Mouse (Mus musculus) midbrain, embryonic 11.5 days (tissue): Measurements from ENCODE around the gene Ank. TPM values are rescaled to one million over a fixed set of nuclear protein-coding genes. Genes with fewer than 3 reads are reported as not detected.
A peak's percentile ranks its signal among the peaks of the same experiment; 100 is the strongest.

Experiments
- ATAC-seq: fragments of 200-750 bp; cut with Nextera tagmentation; 2 replicates; pipeline ENCODE4 v1.8.0; 2017; ENCODE audit warnings: moderate TSS enrichment, moderate library complexity; ENCODE audit not compliant: low FRiP score
- DNase-seq: peaks from one replicate; pipeline ENCODE4 v3.0.0; 2015; ENCODE audit warnings: low spot score; ENCODE audit errors: missing footprints
- H3K27ac ChIP-seq: fragments of 300-500 bp; sonication (generic); 2 replicates; pipeline ENCODE4 v1.5.1; 2014; ENCODE audit warnings: low read depth, low read length
- H3K27me3 ChIP-seq: fragments of 300-500 bp; sonication (generic); 2 replicates; pipeline ENCODE4 v1.6.1; 2014; ENCODE audit warnings: mild to moderate bottlenecking, low read length, moderate library complexity, mixed read lengths; ENCODE audit not compliant: control insufficient read depth, insufficient read depth
- H3K36me3 ChIP-seq: fragments of 300-500 bp; sonication (generic); 2 replicates; pipeline ENCODE4 v1.6.1; 2014; ENCODE audit warnings: mild to moderate bottlenecking, low read length, moderate library complexity, mixed read lengths; ENCODE audit not compliant: control insufficient read depth, insufficient read depth
- H3K4me1 ChIP-seq: fragments of 300-500 bp; sonication (generic); 2 replicates; pipeline ENCODE4 v1.6.1; 2014; ENCODE audit warnings: low read length; ENCODE audit not compliant: control insufficient read depth, insufficient read depth
- H3K4me2 ChIP-seq: fragments of 300-500 bp; sonication (generic); 2 replicates; pipeline ENCODE4 v1.6.1; 2014; ENCODE audit warnings: mild to moderate bottlenecking, moderate library complexity
- H3K4me3 ChIP-seq: fragments of 300-500 bp; sonication (generic); 2 replicates; pipeline ENCODE4 v1.5.1; 2014; ENCODE audit warnings: low read depth, low read length
- H3K9ac ChIP-seq: fragments of 300-500 bp; sonication (generic); 2 replicates; pipeline ENCODE4 v1.6.1; 2014; ENCODE audit warnings: low read length
- H3K9me3 ChIP-seq: fragments of 300-500 bp; sonication (generic); 2 replicates; pipeline ENCODE4 v1.6.1; 2016; ENCODE audit warnings: low read length; ENCODE audit not compliant: control insufficient read depth
- WGBS: fragments of 180-500 bp; shearing (Covaris S2); extraction: QIAGEN DNeasy Blood & Tissue Kit; methylation state at CpG from one replicate; pipeline ENCODE4 v1.1.7; 2014; 5-methylcytosine and 5-hydroxymethylcytosine counted together
- polyA plus RNA-seq: library from polyadenylated mRNA; unstranded; fragments of >200 nt; fragmentation: Nextera tagmentation; extraction: Ambion mirVana; gene quantifications from 2 replicates; pipeline ENCODE4 v1.2.1, GENCODE M21; 2014

Ank gene
- polyA plus RNA-seq, 1 experiment from 2014 or later = 8.6 TPM

DNA sequence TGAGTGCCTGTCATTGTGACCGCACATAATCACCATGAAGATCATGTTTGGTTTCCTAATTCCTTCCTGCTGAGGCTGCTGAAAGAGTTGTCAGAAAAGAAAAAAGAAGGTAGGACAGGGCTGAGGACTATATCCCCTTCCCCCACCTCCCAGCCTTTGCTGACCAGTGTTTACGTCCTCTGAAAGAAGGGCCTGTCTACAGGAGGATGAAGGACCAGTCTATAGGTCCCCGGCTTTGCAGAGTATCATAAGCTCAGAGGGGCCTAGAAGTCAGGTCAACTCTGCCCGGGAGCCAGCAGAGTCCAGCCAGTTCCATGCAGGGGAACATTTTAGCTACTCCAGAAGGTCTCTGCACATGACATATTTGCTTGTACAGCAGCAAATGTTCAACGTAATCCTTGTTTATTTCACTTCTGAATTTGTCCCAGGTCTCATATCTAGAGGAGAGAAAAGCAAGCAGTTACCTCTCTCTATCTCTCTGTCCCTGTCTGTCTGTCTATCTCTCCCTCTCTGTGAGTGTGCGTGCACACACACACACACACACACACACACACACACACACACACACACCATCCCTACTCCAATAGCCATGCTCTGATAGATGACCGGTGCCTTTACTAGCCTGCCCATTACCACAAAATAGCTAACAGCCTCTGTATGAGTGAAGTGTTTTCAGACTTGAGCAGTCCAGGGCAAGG is 31.0 kb downstream of the Ank start:
- 64% methylated on average over 7 of the region's 7 CpGs for WGBS
- peak overlapping the region; percentile 25; the same call in 1 of the 2 replicates for H3K27ac ChIP-seq

DNA sequence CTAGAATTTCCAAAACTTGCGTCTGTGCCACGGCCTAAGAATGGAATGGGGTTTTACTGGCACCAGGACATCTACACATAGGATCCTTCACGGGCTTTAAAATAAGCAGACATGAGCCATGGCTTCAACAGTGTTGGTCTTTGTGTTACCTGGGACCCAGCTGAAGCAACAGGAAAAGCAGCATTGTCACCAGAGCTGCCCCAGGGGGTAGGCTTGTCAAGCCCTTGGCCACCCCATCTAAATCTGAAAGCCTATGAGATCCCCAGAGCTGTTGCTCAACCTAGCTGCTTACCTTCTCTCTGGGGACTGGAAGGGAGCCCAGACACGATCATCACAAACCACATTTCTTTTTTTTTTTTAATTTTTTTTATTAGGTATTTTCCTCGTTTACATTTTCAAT is 31.6 kb downstream of the Ank start:
- Histone ChIP-seq H3K4me2 (no peak overlapping the region), H3K4me3 (no peak overlapping the region), H3K4me1 (peaks cover 17% of the 10 kb centered on the region), H3K9me3 (no peaks in the 10 kb centered on the region), H3K9ac (no peak overlapping the region), H3K27ac (no peak overlapping the region), H3K36me3 (no peaks in the 10 kb centered on the region), H3K27me3 (no peaks in the 10 kb centered on the region)
- ATAC-seq = no peak
- no peak for DNase-seq
- 85% methylated on average over 5 of the region's 5 CpGs for WGBS

More for the DNA sequence above, 31.0 kb downstream of the Ank start:
- H3K27me3 ChIP-seq = no peaks in the 10 kb centered on the region
- H3K4me1 ChIP-seq = peaks cover 21% of the 10 kb centered on the region
- H3K36me3 ChIP-seq = no peaks in the 10 kb centered on the region
- ATAC-seq (peak; percentile 66), DNase-seq (no peak)
- H3K4me2 ChIP-seq = 0 out of 2 replicates have a peak overlapping the region, but pooled peaks have one; percentile 7
- no peak overlapping the region for H3K4me3 ChIP-seq
- no peaks in the 10 kb centered on the region for H3K9me3 ChIP-seq
- H3K9ac ChIP-seq = no peak overlapping the region

DNA sequence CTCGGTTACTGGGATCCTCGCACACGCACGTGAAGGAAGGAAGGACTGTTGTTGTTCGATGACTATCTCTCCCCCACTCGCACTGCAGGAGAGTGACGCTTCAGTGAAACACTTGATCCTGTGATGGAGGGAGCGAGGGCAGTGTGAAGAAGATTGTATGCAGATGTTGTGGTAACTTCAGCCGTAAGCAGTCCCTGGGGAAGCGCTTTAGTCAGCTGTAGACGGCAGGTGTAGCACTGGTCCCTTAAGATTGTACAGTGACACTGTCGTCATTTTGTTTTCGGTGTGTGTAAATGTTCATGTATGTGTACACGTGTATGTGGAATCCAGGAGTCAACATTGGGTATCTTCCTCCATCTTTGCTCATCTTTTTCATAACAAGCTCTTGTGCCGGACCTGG is 33.9 kb downstream of the Ank start:
- DNase-seq (no peak), ATAC-seq (no peak)
- H3K4me1 ChIP-seq = peaks cover 8% of the 10 kb centered on the region
- H3K4me2 ChIP-seq = no peak overlapping the region
- no peak overlapping the region for H3K9ac ChIP-seq
- no peaks in the 10 kb centered on the region for H3K27me3 ChIP-seq
- no peak overlapping the region for H3K27ac ChIP-seq
- no peaks in the 10 kb centered on the region for H3K36me3 ChIP-seq
- no peak overlapping the region for H3K4me3 ChIP-seq
- no peaks in the 10 kb centered on the region for H3K9me3 ChIP-seq
- 77% methylated on average over 15 of the region's 15 CpGs for WGBS

DNA sequence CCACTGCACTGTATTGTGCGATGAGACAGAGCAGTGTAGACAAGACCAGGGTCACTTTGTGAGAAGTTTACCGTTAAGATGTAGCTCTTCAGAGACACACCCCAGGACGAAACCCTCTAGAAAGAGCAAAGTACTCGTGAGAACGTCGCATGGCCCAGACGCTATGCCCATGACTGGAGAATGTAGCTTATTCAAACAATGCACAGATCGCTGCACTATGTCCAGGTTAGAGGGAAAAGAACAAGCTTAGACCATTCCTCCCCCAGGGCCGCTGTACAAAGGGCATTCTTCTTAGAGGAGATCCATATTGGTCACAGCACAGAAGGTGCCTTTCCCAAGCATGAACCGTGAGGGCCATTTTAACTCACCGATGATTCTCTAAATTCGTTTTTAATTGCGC is 35.9 kb downstream of the Ank start:
- 91% methylated on average over 13 of the region's 13 CpGs for WGBS
- H3K4me2 ChIP-seq = no peak overlapping the region
- no peak for ATAC-seq
- H3K9ac ChIP-seq = no peak overlapping the region
- no peaks in the 10 kb centered on the region for H3K9me3 ChIP-seq
- no peak overlapping the region for H3K27ac ChIP-seq
- H3K36me3 ChIP-seq = no peaks in the 10 kb centered on the region
- no peak overlapping the region for H3K4me3 ChIP-seq
- no peaks in the 10 kb centered on the region for H3K27me3 ChIP-seq
- H3K4me1 ChIP-seq = peaks cover 1% of the 10 kb centered on the region; the same call in 1 of the 2 replicates
- DNase-seq = no peak

DNA sequence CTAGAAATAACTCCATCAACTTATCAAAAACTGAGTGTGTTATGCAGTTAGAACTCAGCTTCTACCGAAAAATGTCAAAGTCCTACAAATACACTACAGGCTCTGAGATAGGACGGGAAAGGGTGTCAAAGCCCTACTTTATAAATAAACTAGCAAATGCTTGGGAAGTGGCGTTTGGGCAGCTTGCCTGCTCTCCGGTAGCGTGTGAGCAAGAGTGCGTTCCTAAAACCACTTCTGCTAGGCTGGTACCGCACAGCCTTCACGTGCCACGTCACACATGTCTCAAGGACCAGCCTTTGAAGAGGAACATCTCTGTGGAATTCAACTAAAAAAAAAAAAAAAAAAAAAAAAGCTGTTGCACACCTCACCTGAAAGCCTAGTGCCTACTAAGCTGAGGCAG is 36.7 kb downstream of the Ank start:
- Histone ChIP-seq H3K36me3 (no peaks in the 10 kb centered on the region), H3K4me1 (no peaks in the 10 kb centered on the region), H3K27me3 (no peaks in the 10 kb centered on the region), H3K27ac (no peak overlapping the region), H3K4me2 (no peak overlapping the region), H3K9ac (no peak overlapping the region), H3K9me3 (no peaks in the 10 kb centered on the region), H3K4me3 (no peak overlapping the region)
- no peak for DNase-seq
- no peak for ATAC-seq
- 90% methylated on average over 9 of the region's 9 CpGs for WGBS

DNA sequence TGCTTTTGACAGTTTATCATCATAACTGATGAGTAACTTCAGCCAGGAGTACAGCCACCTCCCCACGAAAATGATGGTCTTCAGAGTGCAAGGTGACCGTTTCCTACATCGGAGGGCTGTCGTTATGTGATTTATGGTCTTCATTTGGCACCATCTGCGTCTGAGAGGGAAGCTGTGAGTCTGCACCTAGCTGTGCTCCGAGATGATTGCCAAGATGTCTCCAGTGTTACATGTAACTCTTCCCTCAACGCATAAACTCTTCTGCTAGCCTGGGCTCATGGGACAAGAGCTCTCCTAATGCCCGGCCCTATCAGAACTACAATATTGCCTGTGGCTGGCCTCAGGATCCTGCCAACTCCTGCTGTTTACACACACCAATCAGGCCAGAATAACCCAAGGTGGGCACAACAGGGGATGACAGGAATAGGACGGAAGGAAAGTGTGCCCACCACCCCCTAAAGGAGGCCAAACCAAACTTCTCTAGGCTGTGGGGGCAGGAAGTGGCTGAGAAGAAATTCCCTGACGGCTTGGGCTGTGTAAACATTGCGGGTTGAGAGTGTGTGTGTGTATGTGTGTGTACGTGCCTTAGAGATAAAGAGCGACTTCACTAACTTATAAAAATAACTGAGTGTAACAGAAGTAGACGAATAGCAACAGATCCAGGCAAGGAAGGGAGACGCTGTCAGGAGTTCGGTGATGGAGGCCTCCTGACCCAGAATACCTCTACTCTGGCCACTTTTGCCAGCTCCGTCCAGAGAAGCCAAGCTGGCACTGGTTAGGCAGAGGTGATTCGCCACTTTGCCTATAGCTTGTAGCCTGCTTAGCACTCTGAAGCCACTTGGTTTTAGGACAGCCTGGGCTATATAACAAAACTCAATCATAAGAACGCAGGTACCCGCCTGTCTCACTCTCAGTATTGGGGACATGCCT is 37.6 kb downstream of the Ank start:
- DNase-seq (no peak), ATAC-seq (no peak)
- no peak overlapping the region for H3K27ac ChIP-seq
- H3K9ac ChIP-seq = no peak overlapping the region
- H3K4me2 ChIP-seq = no peak overlapping the region
- 87% methylated on average over 20 of the region's 20 CpGs for WGBS
- no peaks in the 10 kb centered on the region for H3K27me3 ChIP-seq
- H3K36me3 ChIP-seq = no peaks in the 10 kb centered on the region
- H3K4me1 ChIP-seq = no peaks in the 10 kb centered on the region
- no peak overlapping the region for H3K4me3 ChIP-seq
- no peaks in the 10 kb centered on the region for H3K9me3 ChIP-seq

DNA sequence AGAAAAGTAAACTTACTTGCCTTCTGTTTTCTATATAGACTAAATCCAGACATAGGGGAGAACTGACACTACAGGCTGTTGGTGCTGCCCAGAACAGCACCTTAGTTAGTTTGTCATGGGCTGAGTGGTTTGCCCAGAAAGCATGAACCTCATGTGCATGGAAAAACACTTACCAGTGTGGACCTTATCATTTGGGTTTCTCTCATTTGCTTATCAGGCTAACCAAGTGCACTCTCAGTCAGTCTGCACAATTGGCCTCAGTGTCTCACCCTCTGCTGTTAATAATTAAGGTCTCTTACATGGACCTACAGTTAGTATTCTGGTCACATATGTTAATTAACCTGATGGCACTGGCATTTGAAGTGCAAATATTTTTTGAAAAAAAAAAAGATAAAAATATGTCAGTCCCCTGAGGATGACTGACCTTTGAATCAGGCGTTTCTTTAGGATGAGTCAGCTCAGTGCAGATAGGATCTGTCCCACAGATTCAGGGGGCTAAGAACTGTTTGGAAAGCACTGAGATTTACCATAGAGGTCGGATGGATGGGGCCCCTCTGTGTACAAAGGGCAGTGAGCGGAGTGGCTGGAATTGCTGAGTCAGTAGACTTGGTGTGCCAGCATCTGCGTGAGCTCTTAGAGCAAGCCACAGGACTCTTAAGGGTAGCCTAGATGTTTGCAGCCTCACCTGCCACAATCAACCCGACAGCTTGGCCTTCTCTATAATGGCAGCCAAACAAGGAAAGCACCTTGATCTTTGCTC is 39.8 kb downstream of the Ank start:
- Histone ChIP-seq H3K36me3 (no peaks in the 10 kb centered on the region), H3K4me1 (no peaks in the 10 kb centered on the region), H3K27me3 (no peaks in the 10 kb centered on the region), H3K27ac (no peak overlapping the region), H3K9ac (no peak overlapping the region), H3K4me3 (no peak overlapping the region), H3K9me3 (no peaks in the 10 kb centered on the region), H3K4me2 (no peak overlapping the region)
- DNase-seq (no peak), ATAC-seq (peak; percentile 57)
- 61% methylated on average over 5 of the region's 5 CpGs for WGBS

DNA sequence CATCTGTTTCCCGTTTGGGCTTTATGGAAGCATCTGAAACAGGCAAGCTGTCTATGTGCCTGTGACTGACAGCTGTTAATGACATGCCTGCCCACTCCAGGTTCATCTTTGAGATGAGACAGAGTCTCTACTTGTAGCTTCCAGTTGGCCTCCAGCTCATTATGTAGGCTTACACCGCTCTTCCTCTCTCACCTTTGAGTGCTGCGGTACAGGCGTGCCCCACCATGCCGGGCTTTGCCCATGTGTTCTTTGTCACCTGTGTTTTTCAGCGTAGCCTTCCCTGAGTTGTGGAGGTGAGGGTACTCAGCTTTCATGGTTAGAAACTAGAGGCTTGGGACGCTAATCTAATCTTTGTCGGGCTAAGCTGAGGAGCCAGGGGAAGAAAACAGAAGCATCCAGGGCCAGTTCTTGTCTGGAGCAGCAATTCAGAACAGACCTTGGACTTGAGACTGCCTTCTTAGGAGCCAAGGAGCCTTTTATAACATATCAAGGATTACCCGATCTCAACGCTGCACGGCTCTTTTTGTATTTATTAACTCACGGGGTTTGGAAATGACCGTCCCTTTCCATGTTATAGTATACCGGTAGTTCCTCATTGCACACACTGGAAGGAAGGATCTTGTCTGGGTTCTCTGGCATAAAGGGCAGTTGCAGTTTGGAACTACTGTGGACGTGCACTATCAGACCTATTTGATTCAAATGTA is 40.6 kb downstream of the Ank start:
- H3K4me1 ChIP-seq = no peaks in the 10 kb centered on the region
- WGBS = 94% methylated on average over 15 of the region's 15 CpGs
- H3K36me3 ChIP-seq = no peaks in the 10 kb centered on the region
- DNase-seq = no peak
- ATAC-seq = no peak
- no peaks in the 10 kb centered on the region for H3K27me3 ChIP-seq
- H3K4me3 ChIP-seq = no peak overlapping the region
- no peak overlapping the region for H3K27ac ChIP-seq
- no peak overlapping the region for H3K9ac ChIP-seq
- no peaks in the 10 kb centered on the region for H3K9me3 ChIP-seq
- no peak overlapping the region for H3K4me2 ChIP-seq
